Mouse (Mus musculus): ENCODE measurements around the gene Sspo. TPM values are rescaled to one million over a fixed set of nuclear protein-coding genes. Genes with fewer than 3 reads are reported as not detected.
"Not testable (repeated sequence)": the region's sequence is repeated elsewhere in the genome, so short reads cannot be mapped to it uniquely, and the experiment has no call there.

Gene Sspo
- total RNA-seq, 2 experiments from 2014 or later: 0.19 to 0.71 TPM

GRCm38 (mm10) chr6:48487747-48488725 is 40.0 kb downstream of the Sspo start:
- peak; percentile 82 for DNase-seq (ENCODE audit: low spot score)

- no peak for DNase-seq (ENCODE audit: low spot score)
These were observed 41.7 kb downstream of the Sspo start for GRCm38 (mm10) chr6:48489741-48490140.

- DNase-seq (ENCODE audit: low spot score): no peak
These were observed 43.3 kb downstream of the Sspo start for GRCm38 (mm10) chr6:48491361-48491760.

- DNase-seq (ENCODE audit: low spot score): no peak
These were observed 45.2 kb downstream of the Sspo start for GRCm38 (mm10) chr6:48493136-48493730.

- DNase-seq (ENCODE audit: low spot score): no peak
These were observed 49.5 kb downstream of the Sspo start for GRCm38 (mm10) chr6:48497521-48497920.

- DNase-seq (ENCODE audit: low spot score): no peak
These were observed 55.8 kb downstream of the Sspo start for GRCm38 (mm10) chr6:48503847-48504240.

- peak; percentile 88 for DNase-seq (ENCODE audit: low spot score)
These were observed 56.3 kb downstream of the Sspo start for GRCm38 (mm10) chr6:48504241-48504854.

- DNase-seq (ENCODE audit: low spot score): no peak
These were observed 60.1 kb downstream of the Sspo start for GRCm38 (mm10) chr6:48508087-48508486.

- no peak for DNase-seq (ENCODE audit: low spot score)
These were observed 62.4 kb downstream of the Sspo start for GRCm38 (mm10) chr6:48510426-48510825.

- no peak for DNase-seq (ENCODE audit: low spot score)
These were observed 63.8 kb downstream of the Sspo start for GRCm38 (mm10) chr6:48511861-48512260.

- DNase-seq (ENCODE audit: low spot score): not testable (repeated sequence)
These were observed 76.9 kb downstream of the Sspo start for GRCm38 (mm10) chr6:48524882-48525281.

GRCm38 (mm10) chr6:48527901-48528300 is 79.9 kb downstream of the Sspo start:
- no peak for DNase-seq (ENCODE audit: low spot score)

GRCm38 (mm10) chr6:48529261-48529660 is 81.2 kb downstream of the Sspo start:
- DNase-seq (ENCODE audit: low spot score): no peak

- no peak for DNase-seq (ENCODE audit: low spot score)
These were observed 81.9 kb downstream of the Sspo start for GRCm38 (mm10) chr6:48529871-48530440.

GRCm38 (mm10) chr6:48530862-48531261 is 82.8 kb downstream of the Sspo start:
- no peak for DNase-seq (ENCODE audit: low spot score)

GRCm38 (mm10) chr6:48533475-48533874 is 85.4 kb downstream of the Sspo start:
- DNase-seq (ENCODE audit: low spot score): no peak

- no peak for DNase-seq (ENCODE audit: low spot score)
These were observed 86.9 kb downstream of the Sspo start for GRCm38 (mm10) chr6:48534913-48535312.

- DNase-seq (ENCODE audit: low spot score): no peak
These were observed 88.1 kb downstream of the Sspo start for GRCm38 (mm10) chr6:48536091-48536490.

GRCm38 (mm10) chr6:48537105-48537954 is 89.3 kb downstream of the Sspo start, which contains the start of gene Atp6v0e2:
TSS of gene Atp6v0e2 (plus strand) at chr6:48537615.
- peak; percentile 87 for DNase-seq (ENCODE audit: low spot score)

GRCm38 (mm10) chr6:48538841-48539737 is 91.1 kb downstream of the Sspo start:
- DNase-seq (ENCODE audit: low spot score): peak; percentile 83
